Mouse (Mus musculus) kidney, adult 8-10 months (tissue): ENCODE measurements around the gene Ppp1r3c.
A peak's percentile ranks its signal among the peaks of the same experiment; 100 is the strongest.

ENCODE experiments used
- DNase-seq, 2 experiments: peaks; one replicate each; pipeline ENCODE4 v3.0.0; 2022

Ppp1r3c gene

GRCm38 (mm10) chr19:36716221-36716620 is 20.2 kb downstream of the Ppp1r3c start:
- DNase-seq, result no peak

DNA sequence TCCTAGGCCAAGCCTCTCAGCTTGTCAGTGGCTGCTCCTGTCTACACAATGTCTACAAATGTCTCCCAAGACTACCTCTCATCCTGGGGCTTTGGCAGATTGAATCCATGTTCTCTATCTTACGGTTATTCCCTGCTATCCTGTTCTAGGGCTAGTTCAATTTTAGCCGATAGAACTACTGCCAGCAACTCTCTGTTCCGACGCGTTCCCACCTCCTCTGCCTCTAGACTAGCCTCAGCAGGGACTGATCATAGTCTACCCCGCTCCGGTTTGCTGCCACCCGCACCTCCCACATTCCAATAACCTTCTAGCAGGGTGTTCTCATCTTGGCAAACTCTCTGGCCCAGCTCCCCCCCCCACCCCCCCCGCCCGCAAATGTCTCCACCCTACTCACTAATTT is 20.9 kb downstream of the Ppp1r3c start:
- no peak for DNase-seq

DNA sequence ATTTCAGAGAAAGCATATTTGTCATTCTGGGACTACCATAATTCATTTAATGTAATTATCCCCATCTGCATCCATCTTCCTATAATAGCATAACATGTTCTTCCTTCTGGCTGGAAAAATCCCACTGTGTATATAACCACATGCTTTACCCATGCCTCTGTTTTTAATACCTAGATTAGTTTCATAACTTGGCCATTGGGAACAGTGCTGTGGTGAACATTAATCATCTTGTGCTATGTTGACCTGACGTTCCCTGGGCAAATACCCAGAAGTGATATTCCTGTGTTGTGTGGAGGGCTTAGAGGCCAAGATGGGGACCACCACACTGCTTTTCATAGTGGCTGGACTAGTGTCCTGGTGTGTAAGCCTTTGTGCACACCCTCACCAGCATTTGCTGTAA is 22.0 kb downstream of the Ppp1r3c start:
- no peak for DNase-seq

GRCm38 (mm10) chr19:36713092-36713491 is 23.4 kb downstream of the Ppp1r3c start:
- DNase-seq, result peak; percentile 50 to 63

DNA sequence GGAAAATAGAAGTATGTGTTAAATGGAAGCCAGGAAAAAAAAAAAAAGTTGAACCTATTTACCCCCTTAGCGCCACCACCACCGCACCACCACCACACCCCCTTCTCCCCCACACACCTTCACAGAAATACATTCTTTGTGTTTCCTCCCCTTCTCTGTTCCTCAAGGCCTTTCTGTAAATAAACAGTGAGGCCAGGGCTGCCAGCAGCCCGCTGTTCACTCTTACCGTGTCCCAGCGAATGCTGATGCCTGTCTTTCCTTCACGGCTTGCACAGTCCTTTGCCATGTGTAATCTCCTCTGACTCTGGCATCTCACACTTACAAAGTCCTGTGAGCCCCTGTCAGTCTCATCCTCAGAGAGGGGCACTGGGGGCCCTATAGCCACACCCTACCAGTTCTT is 30.3 kb downstream of the Ppp1r3c start:
- DNase-seq, result no peak

- DNase-seq, result peak; percentile 13 to 66
These were observed 30.9 kb downstream of the Ppp1r3c start for GRCm38 (mm10) chr19:36705286-36706146.

- DNase-seq, result no peak
These were observed 31.7 kb downstream of the Ppp1r3c start for GRCm38 (mm10) chr19:36704763-36705162.

- DNase-seq, result no peak
These were observed 34.4 kb downstream of the Ppp1r3c start for GRCm38 (mm10) chr19:36701809-36702622.

GRCm38 (mm10) chr19:36701366-36701765 is 35.1 kb downstream of the Ppp1r3c start:
- DNase-seq, result no peak

DNA sequence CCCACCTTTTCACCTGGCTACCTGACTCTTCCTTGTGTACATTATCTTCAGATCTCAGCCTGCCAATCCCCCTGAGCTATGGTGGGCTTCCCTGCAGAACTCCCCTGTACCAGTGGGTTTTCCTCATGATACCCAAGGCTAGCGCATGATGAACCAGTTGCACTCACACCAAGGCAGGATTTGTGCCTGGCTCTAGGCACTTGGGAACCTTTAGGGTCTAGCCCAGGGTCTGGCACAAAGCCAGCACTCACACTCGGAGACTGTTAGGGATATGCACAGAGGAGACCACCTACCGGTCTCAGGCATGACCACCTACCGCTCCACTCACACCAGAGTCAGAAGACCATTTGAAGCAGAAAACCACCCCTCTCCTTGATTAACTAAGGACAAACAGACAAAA is 35.5 kb downstream of the Ppp1r3c start:
- no peak for DNase-seq

GRCm38 (mm10) chr19:36699151-36699550 is 37.3 kb downstream of the Ppp1r3c start:
- DNase-seq, result no peak

GRCm38 (mm10) chr19:36698200-36698599 is 38.3 kb downstream of the Ppp1r3c start:
- no peak for DNase-seq

DNA sequence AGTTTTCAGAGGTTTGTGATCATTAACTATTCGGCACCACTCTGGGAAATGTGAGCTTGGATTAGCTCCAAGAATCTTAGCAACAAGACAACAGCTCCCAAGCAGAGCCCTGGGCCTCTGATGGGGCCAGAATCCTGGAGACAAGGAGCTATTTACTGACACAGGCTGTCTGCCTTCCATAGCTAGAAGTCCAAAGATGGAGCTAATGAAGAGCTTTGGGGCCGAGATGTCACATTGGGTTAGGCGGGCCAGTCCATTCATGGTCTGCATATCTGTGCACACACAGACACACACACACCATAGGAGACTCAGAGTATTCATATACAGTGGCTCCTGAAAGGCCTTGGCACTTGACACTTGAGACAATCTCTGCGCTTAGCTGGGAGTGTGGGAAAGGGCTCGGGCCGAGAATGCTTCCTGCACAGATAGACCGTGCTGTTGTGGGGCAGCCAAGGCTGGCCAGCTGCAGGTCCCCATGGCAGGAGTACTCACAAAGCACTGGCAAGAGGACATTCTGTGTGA is 39.8 kb downstream of the Ppp1r3c start:
- DNase-seq, result peak; percentile 35 to 43

DNA sequence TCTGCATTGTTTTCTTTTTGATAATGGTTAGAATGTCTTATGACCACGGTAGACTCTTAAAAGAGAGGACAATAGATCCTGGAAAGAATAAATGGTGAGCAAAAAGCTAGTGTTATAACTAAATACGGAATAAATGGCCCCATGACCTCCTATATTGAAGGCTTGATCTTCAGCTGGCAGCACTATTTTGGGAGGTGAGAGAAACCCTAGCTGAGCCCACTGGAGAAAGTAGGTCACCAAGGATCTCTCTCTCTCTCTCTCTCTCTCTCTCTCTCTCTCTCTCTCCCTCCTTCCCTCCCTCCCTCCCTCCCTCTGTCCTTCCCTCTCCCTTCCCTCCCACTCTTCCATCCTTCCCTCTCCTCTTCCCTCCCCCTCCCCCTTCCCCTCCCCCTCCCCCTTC is 42.9 kb downstream of the Ppp1r3c start:
- DNase-seq, result no peak

- DNase-seq, result no peak
These were observed 44.5 kb downstream of the Ppp1r3c start for GRCm38 (mm10) chr19:36691941-36692340.

- DNase-seq, result no peak
These were observed 45.2 kb downstream of the Ppp1r3c start for GRCm38 (mm10) chr19:36691245-36691644.

GRCm38 (mm10) chr19:36689205-36689604 is 47.2 kb downstream of the Ppp1r3c start:
- no peak for DNase-seq

DNA sequence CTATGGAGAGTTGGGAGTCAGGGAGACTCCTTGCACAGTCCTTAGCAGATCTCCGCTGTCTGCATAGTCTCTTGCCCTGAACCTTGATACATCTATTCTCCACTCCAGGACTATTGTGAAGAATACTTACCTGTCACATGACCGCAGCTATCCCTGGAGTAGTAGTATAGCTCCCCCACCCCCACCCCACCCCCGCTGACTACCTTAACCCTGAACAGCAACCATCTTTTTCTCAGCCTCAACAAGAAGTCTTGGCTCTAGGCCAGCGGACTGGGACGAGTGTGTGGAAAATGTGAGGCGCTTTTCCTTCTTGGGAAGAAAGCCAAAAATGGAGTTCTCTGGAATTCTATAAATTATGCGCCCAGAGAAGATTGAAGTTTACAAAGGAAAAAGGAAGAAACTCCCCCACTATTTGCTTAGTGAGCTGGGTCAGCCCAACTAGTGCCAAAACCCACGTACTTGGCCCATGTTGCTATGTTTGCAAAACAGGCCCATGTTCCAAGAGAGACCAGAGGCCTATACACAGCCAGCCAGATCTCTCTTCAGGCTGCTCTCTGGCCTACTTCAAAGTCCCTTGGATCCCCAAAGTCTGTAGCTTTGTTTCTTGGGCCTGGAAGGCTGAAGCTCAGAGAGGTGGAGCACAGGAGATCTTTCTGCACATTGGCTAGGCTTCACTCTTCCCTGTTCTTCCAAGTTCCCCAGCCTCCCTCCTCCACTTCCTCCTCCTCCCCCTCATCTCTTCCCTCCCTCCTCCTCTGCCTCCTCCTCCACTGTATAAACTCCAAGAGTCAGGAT is 48.4 kb downstream of the Ppp1r3c start:
- peak; percentile 25 to 32 for DNase-seq

- DNase-seq, result no peak
These were observed 49.4 kb downstream of the Ppp1r3c start for GRCm38 (mm10) chr19:36687044-36687443.

DNA sequence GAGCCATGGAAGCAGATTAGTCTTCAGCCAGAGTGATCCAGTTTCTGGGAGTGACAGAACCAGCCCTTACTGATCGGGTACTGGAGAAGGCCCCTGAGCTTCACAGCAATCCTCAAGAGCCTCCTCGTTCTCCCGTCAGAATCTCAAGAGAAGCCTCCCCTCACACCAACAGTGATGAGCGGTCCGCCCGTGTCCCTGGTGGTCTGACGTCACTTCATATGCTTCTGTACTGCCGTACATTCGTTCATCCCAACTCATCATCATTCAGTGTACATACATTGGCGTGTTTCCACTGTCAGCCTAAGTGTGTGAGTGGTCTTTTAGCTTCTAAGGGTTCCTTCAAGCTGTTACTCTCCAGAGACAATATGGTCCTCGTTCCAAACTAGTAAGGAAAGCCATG is 50.4 kb downstream of the Ppp1r3c start:
- no peak for DNase-seq

DNA sequence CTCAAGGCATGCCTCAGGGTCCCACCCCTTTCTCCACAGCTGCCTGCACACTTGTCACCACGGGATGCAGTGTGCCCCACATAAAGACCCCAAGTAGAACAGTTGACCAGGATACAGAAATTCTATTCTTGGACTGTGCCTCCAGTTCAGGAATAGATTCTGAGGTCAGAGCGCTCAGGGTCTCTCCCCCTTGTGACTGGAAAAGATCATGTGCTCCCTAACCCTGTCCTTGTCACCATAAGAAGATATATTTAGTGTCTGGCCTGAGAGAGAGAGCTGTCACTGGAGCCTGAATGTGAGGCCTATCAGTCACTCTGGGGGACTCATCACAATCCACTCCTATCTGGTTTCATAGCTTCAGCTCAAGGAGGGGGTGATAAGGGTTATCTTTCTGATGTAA is 53.9 kb downstream of the Ppp1r3c start:
- DNase-seq, result no peak
